Mouse (Mus musculus): ENCODE measurements at regions not wholly inside any gene's neighbourhood (a gene's known extent, or its start where the extent isn't known, plus 50 kb on each side); places are given as distances from the start of the nearest gene placed in this dataset.
A peak's percentile ranks its signal among the peaks of the same experiment; 100 is the strongest.

DNA sequence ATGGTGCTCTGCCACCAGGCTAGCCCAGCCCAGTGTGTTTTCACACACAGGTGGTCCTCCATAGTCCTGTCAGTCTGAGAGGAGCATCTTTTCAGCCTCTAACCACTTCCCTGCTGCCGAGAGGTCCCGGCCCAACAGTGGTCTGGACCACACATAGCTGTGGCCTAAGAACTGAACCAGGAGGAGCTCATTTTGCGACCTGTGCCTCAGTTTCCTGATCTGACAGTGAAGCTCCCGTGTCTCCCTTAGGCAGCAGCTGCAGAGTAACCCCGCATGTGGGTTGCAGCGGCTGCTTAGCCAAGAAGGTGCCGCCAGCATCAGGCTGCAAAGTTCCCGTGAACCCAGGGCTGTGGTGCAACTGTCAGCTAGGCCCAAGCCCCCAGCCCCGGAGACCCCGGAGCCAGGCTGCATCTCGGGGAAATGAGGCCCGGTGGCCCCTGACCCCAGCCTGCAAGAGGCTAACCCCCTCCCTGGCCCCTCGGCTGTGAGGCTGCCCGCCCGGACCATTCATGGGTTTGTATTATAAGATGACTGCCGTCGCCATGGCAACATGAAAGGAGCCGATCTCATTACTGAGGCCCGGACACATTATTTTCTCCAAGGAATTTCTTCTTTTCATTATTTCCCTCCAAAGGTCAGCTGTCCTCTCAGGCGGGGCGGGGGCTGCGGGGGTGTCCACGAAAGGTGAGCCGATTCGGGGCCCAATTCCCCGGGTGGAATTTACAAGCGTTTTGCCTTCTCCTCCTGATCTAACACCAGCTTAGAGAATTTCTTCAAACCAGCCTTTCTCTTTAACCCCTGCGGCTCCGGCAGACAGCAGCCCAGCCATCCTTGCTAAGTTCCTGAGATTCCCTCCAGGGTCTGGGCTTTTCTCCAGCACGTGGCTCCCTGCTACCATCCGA is 152.6 kb upstream of the Gm26897 start:
- WGBS, result 2% methylated on average over 31 of the region's 31 CpGs

GRCm38 (mm10) chr5:111582004-111582403 is 151.7 kb upstream of the Gm26897 start:
- 12% methylated on average over 9 of the region's 9 CpGs for WGBS
- peak overlapping the region; percentile 85 for H3K27ac ChIP-seq
- DNase-seq (ENCODE audit: low spot score) (no peak), ATAC-seq (ENCODE audit: low FRiP score) (no peak; the same call in 1 of the 2 replicates)
- H3K27me3 ChIP-seq (ENCODE audit: control insufficient read depth, insufficient read depth, low read length), result no peaks in the 10 kb centered on the region
- H3K36me3 ChIP-seq (replicated peaks; ENCODE audit: control insufficient read depth, insufficient read depth), result no peaks in the 10 kb centered on the region
- H3K4me2 ChIP-seq (replicated peaks), result peak overlapping the region; percentile 54
- H3K9me3 ChIP-seq (ENCODE audit: control insufficient read depth, low read length), result no peaks in the 10 kb centered on the region
- H3K4me1 ChIP-seq (replicated peaks; ENCODE audit: control insufficient read depth, insufficient read depth, low read length), result peaks cover 68% of the 10 kb centered on the region
- H3K4me3 ChIP-seq (replicated peaks; ENCODE audit: low read length), result peak overlapping the region; percentile 22
- peak overlapping the region; percentile 47; the same call in 1 of the 2 replicates for H3K9ac ChIP-seq

More for the DNA sequence above, 152.6 kb upstream of the Gm26897 start:
- ATAC-seq (ENCODE audit: low FRiP score) (peak; percentile 59; the same call in 1 of the 2 replicates), DNase-seq (ENCODE audit: low spot score) (peak; percentile 71)
- H3K4me2 ChIP-seq (replicated peaks), result peak overlapping the region; percentile 54
- H3K27me3 ChIP-seq (ENCODE audit: control insufficient read depth, insufficient read depth, low read length), result no peaks in the 10 kb centered on the region
- peak overlapping the region; percentile 22 for H3K4me3 ChIP-seq (replicated peaks; ENCODE audit: low read length)
- no peaks in the 10 kb centered on the region for H3K36me3 ChIP-seq (replicated peaks; ENCODE audit: control insufficient read depth, insufficient read depth)
- H3K9me3 ChIP-seq (ENCODE audit: control insufficient read depth, low read length), result no peaks in the 10 kb centered on the region
- peak overlapping the region; percentile 85 for H3K27ac ChIP-seq
- peaks cover 66% of the 10 kb centered on the region for H3K4me1 ChIP-seq (replicated peaks; ENCODE audit: control insufficient read depth, insufficient read depth, low read length)
- peak overlapping the region; percentile 47 for H3K9ac ChIP-seq

DNA sequence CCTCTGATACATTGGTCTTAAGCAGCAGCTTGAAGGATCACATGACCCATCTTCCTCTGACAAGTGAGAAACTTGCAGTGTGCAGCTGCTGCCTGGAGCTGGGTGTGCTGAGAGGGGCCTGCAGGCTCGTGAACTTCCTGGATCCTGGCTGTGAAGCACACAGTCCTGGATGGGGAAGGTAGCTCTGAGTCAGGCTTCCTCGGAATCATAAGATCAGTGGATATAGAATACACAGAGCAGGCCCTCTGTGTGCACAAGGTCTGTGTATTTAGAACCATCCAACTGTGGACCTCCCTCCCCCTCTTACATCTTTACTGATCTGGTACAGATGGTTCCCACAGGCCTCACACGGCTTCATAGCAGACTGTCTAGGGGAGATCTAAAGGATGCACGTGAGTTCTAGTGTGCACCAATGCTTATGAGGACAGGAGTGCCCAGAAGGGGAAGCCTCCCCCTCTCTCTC is 143.1 kb upstream of the Gm26897 start:
- Histone ChIP-seq H3K27me3 (ENCODE audit: control insufficient read depth, insufficient read depth, low read length) (no peaks in the 10 kb centered on the region), H3K4me3 (replicated peaks; ENCODE audit: low read length) (no peak overlapping the region), H3K9ac (peak overlapping the region; percentile 39), H3K4me2 (replicated peaks) (no peak overlapping the region), H3K9me3 (ENCODE audit: control insufficient read depth, low read length) (no peaks in the 10 kb centered on the region), H3K27ac (peak overlapping the region; percentile 61; the same call in 1 of the 2 replicates), H3K4me1 (replicated peaks; ENCODE audit: control insufficient read depth, insufficient read depth, low read length) (peaks cover 27% of the 10 kb centered on the region), H3K36me3 (replicated peaks; ENCODE audit: control insufficient read depth, insufficient read depth) (no peaks in the 10 kb centered on the region)
- ATAC-seq (ENCODE audit: low FRiP score) (peak; percentile 49), DNase-seq (ENCODE audit: low spot score) (no peak)
- WGBS, result 17% methylated on average over 4 of the region's 4 CpGs

- Histone ChIP-seq H3K4me2 (replicated peaks) (no peak overlapping the region), H3K27ac (no peak overlapping the region), H3K9ac (no peak overlapping the region), H3K4me3 (replicated peaks; ENCODE audit: low read length) (no peak overlapping the region), H3K4me1 (replicated peaks; ENCODE audit: control insufficient read depth, insufficient read depth, low read length) (peaks cover 26% of the 10 kb centered on the region), H3K9me3 (ENCODE audit: control insufficient read depth, low read length) (no peaks in the 10 kb centered on the region), H3K27me3 (ENCODE audit: control insufficient read depth, insufficient read depth, low read length) (no peaks in the 10 kb centered on the region), H3K36me3 (replicated peaks; ENCODE audit: control insufficient read depth, insufficient read depth) (no peaks in the 10 kb centered on the region)
- ATAC-seq (ENCODE audit: low FRiP score), result no peak
- no peak for DNase-seq (ENCODE audit: low spot score)
- 51% methylated on average over 4 of the region's 4 CpGs for WGBS
Measured at GRCm38 (mm10) chr5:111592807-111593206, 140.9 kb upstream of the Gm26897 start.

- no peak overlapping the region for H3K4me2 ChIP-seq (replicated peaks)
- no peak overlapping the region for H3K4me3 ChIP-seq (replicated peaks; ENCODE audit: low read length)
- ATAC-seq (ENCODE audit: low FRiP score) (no peak), DNase-seq (ENCODE audit: low spot score) (no peak)
- peaks cover 28% of the 10 kb centered on the region for H3K4me1 ChIP-seq (replicated peaks; ENCODE audit: control insufficient read depth, insufficient read depth, low read length)
- H3K9ac ChIP-seq, result no peak overlapping the region
- no peaks in the 10 kb centered on the region for H3K9me3 ChIP-seq (ENCODE audit: control insufficient read depth, low read length)
- 87% methylated on average over 5 of the region's 5 CpGs for WGBS
- no peaks in the 10 kb centered on the region for H3K27me3 ChIP-seq (ENCODE audit: control insufficient read depth, insufficient read depth, low read length)
- no peaks in the 10 kb centered on the region for H3K36me3 ChIP-seq (replicated peaks; ENCODE audit: control insufficient read depth, insufficient read depth)
- 0 out of 2 replicates have a peak overlapping the region, but pooled peaks have one; percentile 77 for H3K27ac ChIP-seq
Measured at GRCm38 (mm10) chr5:111594111-111594510, 139.6 kb upstream of the Gm26897 start.

- WGBS, result 14% methylated on average over 12 of the region's 12 CpGs
- Histone ChIP-seq H3K9me3 (ENCODE audit: control insufficient read depth, low read length) (no peaks in the 10 kb centered on the region), H3K4me3 (replicated peaks; ENCODE audit: low read length) (no peak overlapping the region), H3K9ac (peak overlapping the region; percentile 39), H3K27ac (peak overlapping the region; percentile 77), H3K4me1 (replicated peaks; ENCODE audit: control insufficient read depth, insufficient read depth, low read length) (peaks cover 32% of the 10 kb centered on the region), H3K4me2 (replicated peaks) (no peak overlapping the region), H3K36me3 (replicated peaks; ENCODE audit: control insufficient read depth, insufficient read depth) (no peaks in the 10 kb centered on the region), H3K27me3 (ENCODE audit: control insufficient read depth, insufficient read depth, low read length) (no peaks in the 10 kb centered on the region; the same call in 1 of the 2 replicates)
- ATAC-seq (ENCODE audit: low FRiP score) (peak; percentile 77), DNase-seq (ENCODE audit: low spot score) (peak; percentile 61)
Measured at GRCm38 (mm10) chr5:111595438-111595837, 138.3 kb upstream of the Gm26897 start.

- Histone ChIP-seq H3K27me3 (ENCODE audit: control insufficient read depth, insufficient read depth, low read length) (no peaks in the 10 kb centered on the region; the same call in 1 of the 2 replicates), H3K4me3 (replicated peaks; ENCODE audit: low read length) (no peak overlapping the region), H3K9ac (no peak overlapping the region), H3K36me3 (replicated peaks; ENCODE audit: control insufficient read depth, insufficient read depth) (no peaks in the 10 kb centered on the region), H3K4me2 (replicated peaks) (no peak overlapping the region), H3K9me3 (ENCODE audit: control insufficient read depth, low read length) (no peaks in the 10 kb centered on the region), H3K27ac (no peak overlapping the region), H3K4me1 (replicated peaks; ENCODE audit: control insufficient read depth, insufficient read depth, low read length) (peaks cover 26% of the 10 kb centered on the region; the same call in 1 of the 2 replicates)
- WGBS, result 15% methylated on average over 2 of the region's 2 CpGs
- DNase-seq (ENCODE audit: low spot score) (no peak), ATAC-seq (ENCODE audit: low FRiP score) (no peak)
Measured at GRCm38 (mm10) chr5:111597733-111598132, 136.0 kb upstream of the Gm26897 start.

GRCm38 (mm10) chr5:111601711-111602521 is 131.8 kb upstream of the Gm26897 start:
- ATAC-seq (ENCODE audit: low FRiP score), result no peak
- H3K27me3 ChIP-seq (ENCODE audit: control insufficient read depth, insufficient read depth, low read length), result no peaks in the 10 kb centered on the region; the same call in 1 of the 2 replicates
- 64% methylated on average over 23 of the region's 26 CpGs for WGBS

DNA sequence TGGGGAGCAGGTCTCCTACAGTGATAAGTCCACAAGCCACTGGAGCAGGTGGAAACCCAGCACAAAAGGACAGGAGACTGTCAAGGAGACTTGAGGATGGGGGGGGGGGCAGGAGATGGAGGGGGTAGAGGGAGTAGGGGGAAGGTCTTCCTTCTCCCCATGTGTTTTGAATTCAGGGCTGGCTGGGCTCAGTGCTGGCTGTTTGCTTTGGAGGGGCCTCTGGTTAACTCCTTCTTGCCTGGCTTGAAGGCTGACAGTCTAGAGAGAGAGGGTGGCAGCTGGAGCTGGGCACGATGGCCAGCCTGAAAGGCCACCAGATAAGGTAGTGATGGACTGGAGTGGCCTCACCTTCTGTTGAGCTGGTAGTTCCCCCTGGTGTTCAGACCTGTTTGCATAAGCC is 120.0 kb upstream of the Gm26897 start:
- Histone ChIP-seq H3K4me3 (replicated peaks; ENCODE audit: low read length) (no peak overlapping the region), H3K36me3 (replicated peaks; ENCODE audit: control insufficient read depth, insufficient read depth) (no peaks in the 10 kb centered on the region), H3K4me1 (replicated peaks; ENCODE audit: control insufficient read depth, insufficient read depth, low read length) (no peaks in the 10 kb centered on the region), H3K4me2 (replicated peaks) (no peak overlapping the region), H3K9me3 (ENCODE audit: control insufficient read depth, low read length) (0 out of 2 replicates have a peak, but pooled peaks cover 6% of the 10 kb centered on the region), H3K27ac (no peak overlapping the region), H3K9ac (no peak overlapping the region), H3K27me3 (ENCODE audit: control insufficient read depth, insufficient read depth, low read length) (no peaks in the 10 kb centered on the region)
- 58% methylated on average over 1 of the region's 1 CpGs for WGBS
- no peak for ATAC-seq (ENCODE audit: low FRiP score)
- no peak for DNase-seq (ENCODE audit: low spot score)

More at GRCm38 (mm10) chr5:111601711-111602521, 131.8 kb upstream of the Gm26897 start:
- no peak overlapping the region for H3K4me3 ChIP-seq (replicated peaks; ENCODE audit: low read length)
- H3K9ac ChIP-seq, result no peak overlapping the region
- peaks cover 10% of the 10 kb centered on the region; the same call in 1 of the 2 replicates for H3K4me1 ChIP-seq (replicated peaks; ENCODE audit: control insufficient read depth, insufficient read depth, low read length)
- DNase-seq (ENCODE audit: low spot score), result no peak
- no peak overlapping the region for H3K4me2 ChIP-seq (replicated peaks)
- no peaks in the 10 kb centered on the region for H3K36me3 ChIP-seq (replicated peaks; ENCODE audit: control insufficient read depth, insufficient read depth)
- no peaks in the 10 kb centered on the region for H3K9me3 ChIP-seq (ENCODE audit: control insufficient read depth, low read length)
- no peak overlapping the region for H3K27ac ChIP-seq

Data from hindbrain, embryonic 14.5 days (tissue).